Mouse (Mus musculus): ENCODE measurements at regions not wholly inside any gene's neighbourhood (a gene's known extent, or its start where the extent isn't known, plus 50 kb on each side); places are given as distances from the start of the nearest gene placed in this dataset.

DNA sequence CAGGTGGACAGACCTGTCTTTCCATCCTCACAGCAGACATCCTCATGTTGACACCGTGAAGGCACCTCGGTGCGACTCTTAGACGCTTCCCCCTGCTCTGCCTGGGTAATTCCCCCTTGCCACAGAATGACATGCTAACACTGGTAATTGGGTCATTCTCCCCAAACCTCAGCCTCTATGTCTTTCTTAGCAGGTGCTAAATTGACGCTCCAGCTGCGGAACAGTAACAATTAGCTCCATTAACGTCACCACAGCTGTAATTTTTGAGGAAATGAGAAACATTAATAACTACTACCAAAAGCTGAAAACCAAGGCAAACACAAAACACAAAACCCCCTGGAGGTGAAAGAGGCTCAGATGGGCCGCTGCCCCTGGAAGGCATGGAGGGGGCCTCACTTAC lies 57.6 kb upstream of the Hdac4 start:
- H3K27me3 ChIP-seq (ENCODE audit: control insufficient read depth, insufficient read depth, low read length): no peaks in the 10 kb centered on the region
- no peaks in the 10 kb centered on the region for H3K36me3 ChIP-seq (ENCODE audit: control insufficient read depth, insufficient read depth, low read length)
- H3K4me3 ChIP-seq (ENCODE audit: insufficient read depth, low read depth, low read length): no peak overlapping the region
- H3K27ac ChIP-seq (replicated peaks; ENCODE audit: insufficient read depth, low read depth, low read length): no peak overlapping the region
- no peaks in the 10 kb centered on the region for H3K4me1 ChIP-seq (ENCODE audit: control insufficient read depth, insufficient read depth, low read length)
- H3K79me2 ChIP-seq (ENCODE audit: control insufficient read depth, insufficient read depth, low read length): no peaks in the 10 kb centered on the region
- 88% methylated on average over 8 of the region's 8 CpGs for WGBS
- H3K9ac ChIP-seq (ENCODE audit: low read depth, low read length): no peak overlapping the region
- no peak for DNase-seq (ENCODE audit: extremely low read depth, low read depth, low spot score)
- TF ChIP-seq POLR2A (IDR thresholded peaks at IDR 0.05; ENCODE audit: extremely low read depth, insufficient read depth, low read length): no peak

DNA sequence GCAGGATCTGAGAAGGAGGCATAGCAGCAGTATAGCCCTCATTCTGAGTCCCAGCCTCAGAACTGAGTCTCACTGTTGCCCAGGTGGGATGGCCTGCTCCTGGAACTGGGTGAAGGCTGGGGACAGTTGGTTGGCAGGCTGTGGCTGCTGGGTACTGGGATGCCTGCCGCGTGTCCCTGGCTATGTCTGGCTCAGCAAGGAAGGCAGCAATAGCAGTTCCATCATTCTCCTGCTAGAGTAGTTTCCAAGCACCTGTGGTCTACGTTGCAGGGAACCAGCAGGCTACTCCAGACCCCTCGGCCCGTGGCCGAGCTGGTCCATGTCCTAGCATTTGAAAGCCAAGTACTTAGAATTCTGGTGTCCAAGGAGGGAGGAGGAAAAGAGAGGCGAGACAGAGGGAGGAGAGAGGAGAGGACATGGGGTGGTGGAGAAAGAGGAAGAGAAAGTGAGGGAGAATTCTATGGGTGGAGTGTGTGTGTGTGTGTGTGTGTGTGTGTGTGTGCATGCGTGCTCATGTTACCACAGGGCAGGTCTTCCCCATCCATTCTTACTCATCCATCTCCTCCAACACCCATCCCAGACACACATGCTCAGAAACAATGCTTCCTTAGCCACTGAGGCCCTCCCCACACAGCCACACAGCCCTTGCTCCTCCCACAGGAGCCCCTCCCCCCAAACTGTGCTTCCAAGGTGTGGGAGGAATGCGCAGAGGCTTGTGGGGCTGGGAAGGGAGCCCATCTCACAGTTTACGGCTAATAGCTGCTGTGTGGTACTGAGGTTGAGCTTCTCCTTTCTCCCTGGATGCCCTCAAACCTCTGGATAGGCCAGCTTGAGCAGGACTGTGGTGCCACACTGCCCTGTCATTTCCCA lies 55.3 kb upstream of the Hdac4 start:
- no peak overlapping the region for H3K9ac ChIP-seq (ENCODE audit: low read depth, low read length)
- no peak for DNase-seq (ENCODE audit: extremely low read depth, low read depth, low spot score)
- H3K27ac ChIP-seq (replicated peaks; ENCODE audit: insufficient read depth, low read depth, low read length): no peak overlapping the region
- no peaks in the 10 kb centered on the region for H3K4me1 ChIP-seq (ENCODE audit: control insufficient read depth, insufficient read depth, low read length)
- H3K36me3 ChIP-seq (ENCODE audit: control insufficient read depth, insufficient read depth, low read length): no peaks in the 10 kb centered on the region
- no peak overlapping the region for H3K4me3 ChIP-seq (ENCODE audit: insufficient read depth, low read depth, low read length)
- no peaks in the 10 kb centered on the region for H3K27me3 ChIP-seq (ENCODE audit: control insufficient read depth, insufficient read depth, low read length)
- WGBS: 64% methylated on average over 10 of the region's 10 CpGs
- H3K79me2 ChIP-seq (ENCODE audit: control insufficient read depth, insufficient read depth, low read length): no peaks in the 10 kb centered on the region
- TF ChIP-seq POLR2A (IDR thresholded peaks at IDR 0.05; ENCODE audit: extremely low read depth, insufficient read depth, low read length): no peak
- TF ChIP-seq CTCF (IDR thresholded peaks at IDR 0.05; ENCODE audit: low read depth, low read length): no peak

Data from liver, adult 2 months (tissue).